Mouse (Mus musculus): ENCODE data around the gene Echdc2. TPM values are rescaled to one million over a fixed set of nuclear protein-coding genes. Genes with fewer than 3 reads are reported as not detected.

The Echdc2 gene
- polyA plus RNA-seq, 1 experiment = 4.6 TPM

GRCm38 (mm10) chr4:108161936-108162335 is 3.3 kb upstream of the Echdc2 start:
- TF ChIP-seq CTCF (IDR thresholded peaks at IDR 0.05; ENCODE audit: control insufficient read depth, insufficient read depth, insufficient replicate concordance, low read depth, low read length) (no peak), POLR2A (IDR thresholded peaks at IDR 0.05; ENCODE audit: control insufficient read depth, low read depth, low read length) (no peak)
- H3K27me3 ChIP-seq (ENCODE audit: control insufficient read depth, insufficient read depth, low read length) = no peaks in the 10 kb centered on the region

GRCm38 (mm10) chr4:108163291-108163690 is 1.9 kb upstream of the Echdc2 start:
- H3K27me3 ChIP-seq (ENCODE audit: control insufficient read depth, insufficient read depth, low read length) = no peaks in the 10 kb centered on the region
- TF ChIP-seq POLR2A (IDR thresholded peaks at IDR 0.05; ENCODE audit: control insufficient read depth, low read depth, low read length) = no peak
- no peak for TF ChIP-seq CTCF (IDR thresholded peaks at IDR 0.05; ENCODE audit: control insufficient read depth, insufficient read depth, insufficient replicate concordance, low read depth, low read length)
- H3K27ac ChIP-seq (ENCODE audit: control insufficient read depth, insufficient read depth, low read depth, low read length) = no peak overlapping the region
- H3K36me3 ChIP-seq (ENCODE audit: control insufficient read depth, insufficient read depth, low read length) = no peaks in the 10 kb centered on the region
- H3K4me3 ChIP-seq (ENCODE audit: control insufficient read depth, low read depth, low read length) = no peak overlapping the region
- peaks cover 11% of the 10 kb centered on the region for H3K4me1 ChIP-seq (ENCODE audit: control insufficient read depth, insufficient read depth, low read length)

More at GRCm38 (mm10) chr4:108161936-108162335, 3.3 kb upstream of the Echdc2 start:
- Histone ChIP-seq H3K4me3 (ENCODE audit: control insufficient read depth, low read depth, low read length) (no peak overlapping the region), H3K36me3 (ENCODE audit: control insufficient read depth, insufficient read depth, low read length) (no peaks in the 10 kb centered on the region), H3K27ac (ENCODE audit: control insufficient read depth, insufficient read depth, low read depth, low read length) (no peak overlapping the region), H3K4me1 (ENCODE audit: control insufficient read depth, insufficient read depth, low read length) (peaks cover 11% of the 10 kb centered on the region)

- Histone ChIP-seq H3K4me3 (ENCODE audit: control insufficient read depth, low read depth, low read length) (no peak overlapping the region), H3K27me3 (ENCODE audit: control insufficient read depth, insufficient read depth, low read length) (no peaks in the 10 kb centered on the region), H3K27ac (ENCODE audit: control insufficient read depth, insufficient read depth, low read depth, low read length) (no peak overlapping the region), H3K36me3 (ENCODE audit: control insufficient read depth, insufficient read depth, low read length) (no peaks in the 10 kb centered on the region), H3K4me1 (ENCODE audit: control insufficient read depth, insufficient read depth, low read length) (peaks cover 11% of the 10 kb centered on the region)
- TF ChIP-seq POLR2A (IDR thresholded peaks at IDR 0.05; ENCODE audit: control insufficient read depth, low read depth, low read length) (no peak), CTCF (IDR thresholded peaks at IDR 0.05; ENCODE audit: control insufficient read depth, insufficient read depth, insufficient replicate concordance, low read depth, low read length) (no peak)
Observed at GRCm38 (mm10) chr4:108166874-108167273, 1.6 kb downstream of the Echdc2 start.

GRCm38 (mm10) chr4:108168056-108168455 is 2.8 kb downstream of the Echdc2 start:
- Histone ChIP-seq H3K4me1 (ENCODE audit: control insufficient read depth, insufficient read depth, low read length) (peaks cover 11% of the 10 kb centered on the region), H3K27ac (ENCODE audit: control insufficient read depth, insufficient read depth, low read depth, low read length) (no peak overlapping the region), H3K36me3 (ENCODE audit: control insufficient read depth, insufficient read depth, low read length) (no peaks in the 10 kb centered on the region), H3K4me3 (ENCODE audit: control insufficient read depth, low read depth, low read length) (no peak overlapping the region), H3K27me3 (ENCODE audit: control insufficient read depth, insufficient read depth, low read length) (no peaks in the 10 kb centered on the region)
- TF ChIP-seq POLR2A (IDR thresholded peaks at IDR 0.05; ENCODE audit: control insufficient read depth, low read depth, low read length) = no peak
- TF ChIP-seq CTCF (IDR thresholded peaks at IDR 0.05; ENCODE audit: control insufficient read depth, insufficient read depth, insufficient replicate concordance, low read depth, low read length) = no peak

GRCm38 (mm10) chr4:108182278-108182677 is 17.0 kb downstream of the Echdc2 start:
- no peak for TF ChIP-seq CTCF (IDR thresholded peaks at IDR 0.05; ENCODE audit: control insufficient read depth, insufficient read depth, insufficient replicate concordance, low read depth, low read length)
- Histone ChIP-seq H3K4me1 (ENCODE audit: control insufficient read depth, insufficient read depth, low read length) (no peaks in the 10 kb centered on the region), H3K4me3 (ENCODE audit: control insufficient read depth, low read depth, low read length) (no peak overlapping the region), H3K27ac (ENCODE audit: control insufficient read depth, insufficient read depth, low read depth, low read length) (no peak overlapping the region), H3K36me3 (ENCODE audit: control insufficient read depth, insufficient read depth, low read length) (no peaks in the 10 kb centered on the region), H3K27me3 (ENCODE audit: control insufficient read depth, insufficient read depth, low read length) (no peaks in the 10 kb centered on the region)

GRCm38 (mm10) chr4:108192821-108193323 is 27.6 kb downstream of the Echdc2 start:
- Histone ChIP-seq H3K4me1 (ENCODE audit: control insufficient read depth, insufficient read depth, low read length) (no peaks in the 10 kb centered on the region), H3K4me3 (ENCODE audit: control insufficient read depth, low read depth, low read length) (no peak overlapping the region), H3K27me3 (ENCODE audit: control insufficient read depth, insufficient read depth, low read length) (no peaks in the 10 kb centered on the region), H3K27ac (ENCODE audit: control insufficient read depth, insufficient read depth, low read depth, low read length) (no peak overlapping the region), H3K36me3 (ENCODE audit: control insufficient read depth, insufficient read depth, low read length) (no peaks in the 10 kb centered on the region)
- no peak for TF ChIP-seq CTCF (IDR thresholded peaks at IDR 0.05; ENCODE audit: control insufficient read depth, insufficient read depth, insufficient replicate concordance, low read depth, low read length)

- Histone ChIP-seq H3K27ac (ENCODE audit: control insufficient read depth, insufficient read depth, low read depth, low read length) (no peak overlapping the region), H3K4me3 (ENCODE audit: control insufficient read depth, low read depth, low read length) (no peak overlapping the region), H3K27me3 (ENCODE audit: control insufficient read depth, insufficient read depth, low read length) (no peaks in the 10 kb centered on the region), H3K36me3 (ENCODE audit: control insufficient read depth, insufficient read depth, low read length) (no peaks in the 10 kb centered on the region), H3K4me1 (ENCODE audit: control insufficient read depth, insufficient read depth, low read length) (no peaks in the 10 kb centered on the region)
- TF ChIP-seq POLR2A (IDR thresholded peaks at IDR 0.05; ENCODE audit: control insufficient read depth, low read depth, low read length) = no peak
- no peak for TF ChIP-seq CTCF (IDR thresholded peaks at IDR 0.05; ENCODE audit: control insufficient read depth, insufficient read depth, insufficient replicate concordance, low read depth, low read length)
Observed at GRCm38 (mm10) chr4:108196277-108196855, 31.1 kb downstream of the Echdc2 start.

All from testis, adult 2 months (tissue).